Mouse (Mus musculus) neural tube, embryonic 15.5 days (tissue): ENCODE results near the gene Aftph. TPM values are rescaled to one million over a fixed set of nuclear protein-coding genes. Genes with fewer than 3 reads are reported as not detected.

Source experiments
- ATAC-seq: fragments of 200-750 bp; cut with Nextera tagmentation; 2 replicates; pipeline ENCODE4 v1.8.0; 2017; ENCODE audit warnings: mild to moderate bottlenecking, moderate TSS enrichment, moderate library complexity; ENCODE audit not compliant: low FRiP score
- H3K27ac ChIP-seq: fragments of 300-500 bp; sonication (generic); replicated peaks from 2 replicates; pipeline ENCODE4 v1.5.1; 2015; ENCODE audit warnings: mild to moderate bottlenecking, inconsistent platforms
- H3K27me3 ChIP-seq: fragments of 300-500 bp; sonication (generic); replicated peaks from 2 replicates; pipeline ENCODE4 v1.6.1; 2015; ENCODE audit warnings: inconsistent platforms
- H3K36me3 ChIP-seq: fragments of 300-500 bp; sonication (generic); 2 replicates; pipeline ENCODE4 v1.6.1; 2015; ENCODE audit warnings: inconsistent platforms
- H3K4me1 ChIP-seq: fragments of 300-500 bp; sonication (generic); 2 replicates; pipeline ENCODE4 v1.6.1; 2015; ENCODE audit warnings: inconsistent platforms
- H3K4me2 ChIP-seq: fragments of 300-500 bp; sonication (generic); 2 replicates; pipeline ENCODE4 v1.6.1; 2015; ENCODE audit warnings: inconsistent platforms, mild to moderate bottlenecking, moderate library complexity
- H3K4me3 ChIP-seq: fragments of 300-500 bp; sonication (generic); replicated peaks from 2 replicates; pipeline ENCODE4 v1.5.1; 2015; ENCODE audit warnings: mild to moderate bottlenecking, inconsistent platforms
- H3K9ac ChIP-seq: fragments of 300-500 bp; sonication (generic); replicated peaks from 2 replicates; pipeline ENCODE4 v1.6.1; 2015; ENCODE audit warnings: mild to moderate bottlenecking, inconsistent platforms
- H3K9me3 ChIP-seq: fragments of 300-500 bp; sonication (generic); replicated peaks from 2 replicates; pipeline ENCODE4 v1.6.1; 2016; ENCODE audit warnings: inconsistent platforms
- WGBS: fragments of 180-500 bp; shearing (Covaris S2); methylation state at CpG from one replicate; pipeline ENCODE4 v1.1.7; 2015; ENCODE audit warnings: mixed read lengths; 5-methylcytosine and 5-hydroxymethylcytosine counted together
- polyA plus RNA-seq: library from polyadenylated mRNA; unstranded; fragments of >200 nt; fragmentation: Nextera tagmentation; extraction: Ambion mirVana; gene quantifications from 2 replicates; pipeline ENCODE4 v1.2.1, GENCODE M21; 2015

Aftph gene
- polyA plus RNA-seq, 1 experiment from 2014 or later: 33.8 TPM

GRCm38 (mm10) chr11:20645521-20645920 lies 95.9 kb downstream of the Aftph start:
- Histone ChIP-seq H3K4me3 (no peak overlapping the region), H3K27ac (no peak overlapping the region), H3K27me3 (no peaks in the 10 kb centered on the region), H3K4me2 (no peak overlapping the region), H3K36me3 (peaks cover 9% of the 10 kb centered on the region; the same call in 1 of the 2 replicates), H3K9ac (no peak overlapping the region), H3K4me1 (peaks cover 32% of the 10 kb centered on the region), H3K9me3 (no peaks in the 10 kb centered on the region)
- no peak for ATAC-seq
- 84% methylated on average over 3 of the region's 3 CpGs for WGBS

- Histone ChIP-seq H3K4me3 (no peak overlapping the region), H3K9me3 (no peaks in the 10 kb centered on the region), H3K9ac (no peak overlapping the region), H3K36me3 (peaks cover 9% of the 10 kb centered on the region; the same call in 1 of the 2 replicates), H3K27ac (no peak overlapping the region), H3K4me2 (no peak overlapping the region), H3K4me1 (peaks cover 34% of the 10 kb centered on the region), H3K27me3 (no peaks in the 10 kb centered on the region)
- ATAC-seq: no peak
- 67% methylated on average over 6 of the region's 6 CpGs for WGBS
Measured at GRCm38 (mm10) chr11:20644872-20645271, 96.5 kb downstream of the Aftph start.

GRCm38 (mm10) chr11:20644166-20644565 lies 97.2 kb downstream of the Aftph start:
- Histone ChIP-seq H3K27ac (no peak overlapping the region), H3K9ac (no peak overlapping the region), H3K9me3 (no peaks in the 10 kb centered on the region), H3K4me1 (peaks cover 38% of the 10 kb centered on the region), H3K36me3 (peaks cover 9% of the 10 kb centered on the region; the same call in 1 of the 2 replicates), H3K27me3 (no peaks in the 10 kb centered on the region), H3K4me2 (no peak overlapping the region), H3K4me3 (no peak overlapping the region)
- ATAC-seq: no peak
- 80% methylated on average over 1 of the region's 1 CpGs for WGBS

GRCm38 (mm10) chr11:20643161-20643560 lies 98.2 kb downstream of the Aftph start:
- Histone ChIP-seq H3K27me3 (no peaks in the 10 kb centered on the region), H3K9me3 (no peaks in the 10 kb centered on the region), H3K4me1 (peaks cover 37% of the 10 kb centered on the region), H3K4me3 (no peak overlapping the region), H3K36me3 (peaks cover 3% of the 10 kb centered on the region; the same call in 1 of the 2 replicates), H3K4me2 (no peak overlapping the region), H3K9ac (no peak overlapping the region), H3K27ac (no peak overlapping the region)
- WGBS: 60% methylated on average over 5 of the region's 5 CpGs
- no peak for ATAC-seq

- Histone ChIP-seq H3K4me1 (peaks cover 29% of the 10 kb centered on the region), H3K4me3 (no peak overlapping the region), H3K9me3 (no peaks in the 10 kb centered on the region), H3K27ac (no peak overlapping the region), H3K9ac (no peak overlapping the region), H3K4me2 (no peak overlapping the region), H3K27me3 (no peaks in the 10 kb centered on the region), H3K36me3 (no peaks in the 10 kb centered on the region)
- no peak for ATAC-seq
- 88% methylated on average over 5 of the region's 5 CpGs for WGBS
Measured at GRCm38 (mm10) chr11:20642321-20642720, 99.1 kb downstream of the Aftph start.

GRCm38 (mm10) chr11:20639918-20640447 lies 101.4 kb downstream of the Aftph start:
- 6% methylated on average over 11 of the region's 11 CpGs for WGBS

GRCm38 (mm10) chr11:20638841-20639240 lies 102.5 kb downstream of the Aftph start:
- H3K36me3 ChIP-seq: no peaks in the 10 kb centered on the region
- no peak overlapping the region for H3K4me2 ChIP-seq
- H3K27me3 ChIP-seq: no peaks in the 10 kb centered on the region
- no peak overlapping the region for H3K4me3 ChIP-seq
- H3K4me1 ChIP-seq: peaks cover 32% of the 10 kb centered on the region
- H3K9me3 ChIP-seq: no peaks in the 10 kb centered on the region
- no peak for ATAC-seq
- whole genome bisulfite sequencing: 30% methylated on average over 3 of the region's 3 CpGs
- no peak overlapping the region for H3K27ac ChIP-seq
- no peak overlapping the region for H3K9ac ChIP-seq

More at GRCm38 (mm10) chr11:20639918-20640447, 101.4 kb downstream of the Aftph start:
- Histone ChIP-seq H3K4me3 (no peak overlapping the region), H3K36me3 (no peaks in the 10 kb centered on the region), H3K9me3 (no peaks in the 10 kb centered on the region), H3K4me1 (peaks cover 31% of the 10 kb centered on the region), H3K27me3 (no peaks in the 10 kb centered on the region), H3K27ac (peak overlapping the region; percentile 28; the same call in 1 of the 2 replicates), H3K4me2 (peak overlapping the region; percentile 29), H3K9ac (no peak overlapping the region)
- peak; percentile 56 for ATAC-seq

- no peak overlapping the region for H3K27ac ChIP-seq
- H3K27me3 ChIP-seq: no peaks in the 10 kb centered on the region
- no peak overlapping the region for H3K4me2 ChIP-seq
- no peaks in the 10 kb centered on the region for H3K9me3 ChIP-seq
- no peak overlapping the region for H3K9ac ChIP-seq
- no peaks in the 10 kb centered on the region for H3K36me3 ChIP-seq
- peaks cover 46% of the 10 kb centered on the region for H3K4me1 ChIP-seq
- H3K4me3 ChIP-seq: no peak overlapping the region
- ATAC-seq: no peak
Measured at GRCm38 (mm10) chr11:20637060-20637459, 104.3 kb downstream of the Aftph start.

- no peak for ATAC-seq
- Histone ChIP-seq H3K36me3 (no peaks in the 10 kb centered on the region), H3K9me3 (no peaks in the 10 kb centered on the region), H3K27me3 (no peaks in the 10 kb centered on the region), H3K27ac (no peak overlapping the region), H3K4me3 (no peak overlapping the region), H3K9ac (no peak overlapping the region), H3K4me1 (peaks cover 47% of the 10 kb centered on the region), H3K4me2 (no peak overlapping the region)
- WGBS: 70% methylated on average over 4 of the region's 4 CpGs
Measured at GRCm38 (mm10) chr11:20636114-20636513, 105.3 kb downstream of the Aftph start.

GRCm38 (mm10) chr11:20635646-20636045 lies 105.7 kb downstream of the Aftph start:
- H3K9me3 ChIP-seq: no peaks in the 10 kb centered on the region
- no peaks in the 10 kb centered on the region for H3K36me3 ChIP-seq
- H3K9ac ChIP-seq: no peak overlapping the region
- no peak for ATAC-seq
- no peaks in the 10 kb centered on the region for H3K27me3 ChIP-seq
- H3K4me1 ChIP-seq: peaks cover 45% of the 10 kb centered on the region
- H3K4me2 ChIP-seq: peak overlapping the region; percentile 24
- WGBS: 18% methylated on average over 6 of the region's 6 CpGs
- H3K4me3 ChIP-seq: no peak overlapping the region
- H3K27ac ChIP-seq: no peak overlapping the region
